Mouse (Mus musculus) cortical plate, adult 2 months (tissue): Measurements from ENCODE around the gene Rhbdf2. TPM values are rescaled to one million over a fixed set of nuclear protein-coding genes. Genes with fewer than 3 reads are reported as not detected.

Source experiments
- H3K27ac ChIP-seq: fragments of 200-500 bp; 2 replicates; pipeline ENCODE4 v1.5.1; 2012; ENCODE audit warnings: low read length, control low read depth, inconsistent platforms; ENCODE audit not compliant: insufficient read depth
- H3K4me1 ChIP-seq: fragments of 200-500 bp; 2 replicates; pipeline ENCODE4 v1.6.1; 2011; ENCODE audit warnings: low read length; ENCODE audit not compliant: control insufficient read depth, insufficient read depth
- H3K4me3 ChIP-seq: fragments of 200-500 bp; 2 replicates; pipeline ENCODE4 v1.5.1; 2011; ENCODE audit warnings: mild to moderate bottlenecking, low read length, control low read depth; ENCODE audit not compliant: insufficient read depth
- CTCF ChIP-seq: fragments of 200-500 bp; IDR thresholded peaks from 2 replicates; pipeline ENCODE4 v1.5.1; 2011; ENCODE audit warnings: mild to moderate bottlenecking, control low read depth, low read length; ENCODE audit not compliant: insufficient read depth; ENCODE audit errors: extremely low read depth
- POLR2A ChIP-seq: fragments of 200-500 bp; IDR thresholded peaks from 2 replicates; pipeline ENCODE4 v1.6.1; 2011; ENCODE audit warnings: mild to moderate bottlenecking, low read length, control low read depth; ENCODE audit not compliant: insufficient read depth; ENCODE audit errors: extremely low read depth
- polyA plus RNA-seq: library from polyadenylated mRNA; depleted of rRNA; stranded (reverse); fragments of >200 nt; gene quantifications from 2 replicates; pipeline ENCODE4 v1.2.3, GENCODE M21; 2012

The Rhbdf2 gene
- polyA plus RNA-seq, 1 experiment, result 2.1 TPM

- Histone ChIP-seq H3K27ac (no peak overlapping the region), H3K4me1 (no peaks in the 10 kb centered on the region), H3K4me3 (no peak overlapping the region)
- TF ChIP-seq POLR2A, result no peak
- TF ChIP-seq CTCF, result no peak
Observed at GRCm38 (mm10) chr11:116630171-116630965, 3.5 kb upstream of the Rhbdf2 start.

- no peak overlapping the region for H3K4me3 ChIP-seq
- no peaks in the 10 kb centered on the region for H3K4me1 ChIP-seq
- no peak overlapping the region for H3K27ac ChIP-seq
- TF ChIP-seq POLR2A (no peak), CTCF (no peak)
Observed at GRCm38 (mm10) chr11:116629472-116629871, 2.7 kb upstream of the Rhbdf2 start.

GRCm38 (mm10) chr11:116628712-116629111 is 1.9 kb upstream of the Rhbdf2 start:
- TF ChIP-seq CTCF (peak; percentile 100), POLR2A (no peak)
- H3K27ac ChIP-seq, result no peak overlapping the region
- no peaks in the 10 kb centered on the region for H3K4me1 ChIP-seq
- H3K4me3 ChIP-seq, result no peak overlapping the region

GRCm38 (mm10) chr11:116627072-116628020 is 527 bp upstream of the Rhbdf2 start:
- no peak overlapping the region for H3K27ac ChIP-seq
- TF ChIP-seq CTCF (no peak; the same call in 1 of the 2 replicates), POLR2A (no peak)
- no peaks in the 10 kb centered on the region for H3K4me1 ChIP-seq
- no peak overlapping the region for H3K4me3 ChIP-seq

- Histone ChIP-seq H3K4me1 (no peaks in the 10 kb centered on the region), H3K27ac (no peak overlapping the region), H3K4me3 (no peak overlapping the region)
- TF ChIP-seq CTCF, result peak; percentile 39; the same call in 1 of the 2 replicates
- TF ChIP-seq POLR2A, result no peak
Observed at GRCm38 (mm10) chr11:116625081-116626000, 1.5 kb downstream of the Rhbdf2 start.

GRCm38 (mm10) chr11:116624131-116624832 is 2.5 kb downstream of the Rhbdf2 start:
- no peak overlapping the region for H3K27ac ChIP-seq
- H3K4me3 ChIP-seq, result peak overlapping the region; percentile 30
- TF ChIP-seq CTCF (no peak), POLR2A (no peak)
- no peaks in the 10 kb centered on the region for H3K4me1 ChIP-seq

GRCm38 (mm10) chr11:116623281-116624124 is 3.3 kb downstream of the Rhbdf2 start:
- no peak for TF ChIP-seq POLR2A
- TF ChIP-seq CTCF, result no peak
- Histone ChIP-seq H3K27ac (no peak overlapping the region), H3K4me1 (no peaks in the 10 kb centered on the region)

GRCm38 (mm10) chr11:116621258-116621704 is 5.5 kb downstream of the Rhbdf2 start:
- TF ChIP-seq CTCF (no peak), POLR2A (no peak)
- no peaks in the 10 kb centered on the region for H3K4me1 ChIP-seq
- no peak overlapping the region for H3K27ac ChIP-seq
- no peak overlapping the region for H3K4me3 ChIP-seq

More at GRCm38 (mm10) chr11:116623281-116624124, 3.3 kb downstream of the Rhbdf2 start:
- peak overlapping the region; percentile 30 for H3K4me3 ChIP-seq
